Mouse (Mus musculus) hindbrain, postnatal 0 days (tissue): ENCODE measurements at regions not wholly inside any gene's neighbourhood (a gene's known extent, or its start where the extent isn't known, plus 50 kb on each side); places are given as distances from the start of the nearest gene placed in this dataset.
A peak's percentile ranks its signal among the peaks of the same experiment; 100 is the strongest.

ENCODE experiments used
- ATAC-seq: fragments of 200-750 bp; cut with Nextera tagmentation; 2 replicates; pipeline ENCODE4 v1.8.0; 2017; ENCODE audit warnings: mild to moderate bottlenecking, moderate TSS enrichment, moderate library complexity
- DNase-seq: peaks from one replicate; pipeline ENCODE4 v3.0.0-alpha.2; 2015; ENCODE audit warnings: low spot score
- H3K27ac ChIP-seq: fragments of 300-500 bp; sonication (generic); 2 replicates; pipeline ENCODE4 v1.5.1; 2014; ENCODE audit warnings: mild to moderate bottlenecking
- H3K27me3 ChIP-seq: fragments of 300-500 bp; sonication (generic); 2 replicates; pipeline ENCODE4 v1.6.1; 2014; ENCODE audit warnings: low read length, mixed read lengths; ENCODE audit not compliant: insufficient read depth
- H3K36me3 ChIP-seq: fragments of 300-500 bp; sonication (generic); 2 replicates; pipeline ENCODE4 v1.6.1; 2014; ENCODE audit warnings: low read length, mixed read lengths; ENCODE audit not compliant: insufficient read depth
- H3K4me1 ChIP-seq: fragments of 300-500 bp; sonication (generic); 2 replicates; pipeline ENCODE4 v1.6.1; 2014; ENCODE audit warnings: antibody characterized with exemption, low read length, mixed read lengths; ENCODE audit not compliant: insufficient read depth
- H3K4me2 ChIP-seq: fragments of 300-500 bp; sonication (generic); 2 replicates; pipeline ENCODE4 v1.6.1; 2014; ENCODE audit warnings: low read depth, mild to moderate bottlenecking, low read length, moderate library complexity, mixed read lengths
- H3K4me3 ChIP-seq: fragments of 300-500 bp; sonication (generic); 2 replicates; pipeline ENCODE4 v1.5.1; 2014; ENCODE audit warnings: low read length
- H3K9ac ChIP-seq: fragments of 300-500 bp; sonication (generic); replicated peaks from 2 replicates; pipeline ENCODE4 v1.6.1; 2014; ENCODE audit warnings: mild to moderate bottlenecking, low read length, moderate library complexity, mixed read lengths
- H3K9me3 ChIP-seq: fragments of 300-500 bp; sonication (generic); 2 replicates; pipeline ENCODE4 v1.6.1; 2016; ENCODE audit warnings: low read length, mixed read lengths
- CTCF ChIP-seq: IDR thresholded peaks from 2 replicates; pipeline ENCODE4 v1.5.1; 2016; ENCODE audit warnings: antibody characterized with exemption, control low read depth, low read depth
- WGBS: fragments of 180-500 bp; shearing (Covaris S2); extraction: QIAGEN DNeasy Blood & Tissue Kit; methylation state at CpG from one replicate; pipeline ENCODE4 v1.1.7; 2014; 5-methylcytosine and 5-hydroxymethylcytosine counted together

GRCm38 (mm10) chr10:9495143-9495651 lies 179.8 kb downstream of the Samd5 start:
- Histone ChIP-seq H3K4me2 (no peak overlapping the region), H3K9me3 (no peaks in the 10 kb centered on the region), H3K9ac (no peak overlapping the region), H3K36me3 (no peaks in the 10 kb centered on the region), H3K27ac (no peak overlapping the region), H3K4me3 (no peak overlapping the region), H3K4me1 (no peaks in the 10 kb centered on the region), H3K27me3 (no peaks in the 10 kb centered on the region)
- ATAC-seq (no peak), DNase-seq (no peak)
- TF ChIP-seq CTCF, result no peak
- WGBS, result 32% methylated on average over 6 of the region's 6 CpGs

- Histone ChIP-seq H3K4me3 (no peak overlapping the region), H3K27me3 (no peaks in the 10 kb centered on the region), H3K9me3 (no peaks in the 10 kb centered on the region), H3K9ac (no peak overlapping the region), H3K36me3 (no peaks in the 10 kb centered on the region), H3K4me1 (no peaks in the 10 kb centered on the region), H3K4me2 (no peak overlapping the region), H3K27ac (no peak overlapping the region)
- no peak for TF ChIP-seq CTCF
- DNase-seq (no peak), ATAC-seq (no peak)
- 74% methylated on average over 2 of the region's 2 CpGs for WGBS
These were observed 184.6 kb downstream of the Samd5 start for GRCm38 (mm10) chr10:9490416-9490815.

GRCm38 (mm10) chr10:9462361-9462760 lies 212.6 kb downstream of the Samd5 start:
- no peak overlapping the region for H3K4me2 ChIP-seq
- ATAC-seq (no peak), DNase-seq (no peak)
- TF ChIP-seq CTCF, result no peak
- no peaks in the 10 kb centered on the region for H3K36me3 ChIP-seq
- H3K9me3 ChIP-seq, result no peaks in the 10 kb centered on the region
- no peaks in the 10 kb centered on the region for H3K4me1 ChIP-seq
- no peak overlapping the region for H3K4me3 ChIP-seq
- no peak overlapping the region for H3K9ac ChIP-seq
- H3K27ac ChIP-seq, result no peak overlapping the region
- WGBS, result 76% methylated on average over 6 of the region's 6 CpGs
- H3K27me3 ChIP-seq, result no peaks in the 10 kb centered on the region

GRCm38 (mm10) chr10:9459145-9459544 lies 215.9 kb downstream of the Samd5 start:
- DNase-seq (no peak), ATAC-seq (no peak)
- 79% methylated on average over 6 of the region's 6 CpGs for WGBS
- Histone ChIP-seq H3K27me3 (no peaks in the 10 kb centered on the region), H3K36me3 (no peaks in the 10 kb centered on the region), H3K4me2 (no peak overlapping the region), H3K4me3 (no peak overlapping the region), H3K27ac (no peak overlapping the region), H3K9me3 (no peaks in the 10 kb centered on the region), H3K4me1 (no peaks in the 10 kb centered on the region), H3K9ac (no peak overlapping the region)
- TF ChIP-seq CTCF, result no peak

GRCm38 (mm10) chr10:9458466-9458865 lies 216.5 kb downstream of the Samd5 start:
- Histone ChIP-seq H3K36me3 (no peaks in the 10 kb centered on the region), H3K4me1 (no peaks in the 10 kb centered on the region), H3K9me3 (no peaks in the 10 kb centered on the region), H3K27me3 (no peaks in the 10 kb centered on the region), H3K4me2 (no peak overlapping the region), H3K9ac (no peak overlapping the region), H3K27ac (no peak overlapping the region), H3K4me3 (no peak overlapping the region)
- TF ChIP-seq CTCF, result no peak
- DNase-seq (no peak), ATAC-seq (no peak)
- WGBS, result 73% methylated on average over 2 of the region's 2 CpGs

- no peaks in the 10 kb centered on the region for H3K9me3 ChIP-seq
- TF ChIP-seq CTCF, result no peak
- H3K4me2 ChIP-seq, result no peak overlapping the region
- H3K4me1 ChIP-seq, result no peaks in the 10 kb centered on the region
- no peak overlapping the region for H3K9ac ChIP-seq
- no peak overlapping the region for H3K27ac ChIP-seq
- WGBS, result 67% methylated on average over 1 of the region's 1 CpGs
- H3K4me3 ChIP-seq, result no peak overlapping the region
- DNase-seq (peak; percentile 48), ATAC-seq (peak; percentile 64; the same call in 1 of the 2 replicates)
- H3K36me3 ChIP-seq, result no peaks in the 10 kb centered on the region
- no peaks in the 10 kb centered on the region for H3K27me3 ChIP-seq
These were observed 217.8 kb downstream of the Samd5 start for GRCm38 (mm10) chr10:9457222-9457621.

- no peak for ATAC-seq
- no peak for TF ChIP-seq CTCF
- Histone ChIP-seq H3K9ac (no peak overlapping the region), H3K27me3 (no peaks in the 10 kb centered on the region), H3K9me3 (no peaks in the 10 kb centered on the region), H3K36me3 (no peaks in the 10 kb centered on the region), H3K4me3 (no peak overlapping the region), H3K4me2 (no peak overlapping the region), H3K27ac (no peak overlapping the region), H3K4me1 (no peaks in the 10 kb centered on the region)
- 56% methylated on average over 4 of the region's 4 CpGs for WGBS
- no peak for DNase-seq
These were observed 235.9 kb downstream of the Samd5 start for GRCm38 (mm10) chr10:9439072-9439471.
